Mouse (Mus musculus) lung, postnatal 0 days (tissue): ENCODE measurements around the gene Ablim1.

Experiments
- CTCF ChIP-seq: IDR thresholded peaks from 2 replicates; pipeline ENCODE4 v1.5.1; 2016; ENCODE audit warnings: antibody characterized with exemption, mild to moderate bottlenecking
- EP300 ChIP-seq: IDR thresholded peaks from 2 replicates; pipeline ENCODE4 v1.6.1; 2016; ENCODE audit warnings: antibody characterized with exemption, mild to moderate bottlenecking, control low read depth

DNA sequence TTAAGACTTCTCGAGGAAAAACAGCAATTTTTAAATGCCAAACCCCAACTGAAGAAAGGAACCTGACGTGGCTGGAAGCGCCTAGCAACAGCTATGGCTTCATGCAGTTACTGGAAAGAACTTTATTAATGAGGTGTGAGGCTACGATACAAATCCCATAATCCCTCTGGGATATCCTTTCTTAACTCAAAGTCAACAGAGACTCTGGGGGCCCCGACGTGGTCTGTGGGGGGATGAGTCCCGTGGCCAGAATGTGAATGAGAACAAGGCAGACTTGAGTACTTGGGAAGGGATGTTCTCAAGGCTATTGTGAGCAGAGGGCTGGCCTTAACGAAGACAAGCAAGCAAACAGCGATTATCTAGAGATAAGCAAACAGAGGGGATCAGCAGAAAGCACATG lies 58.1 kb downstream of the Ablim1 start:
- no peak for TF ChIP-seq CTCF
- TF ChIP-seq EP300, result no peak
